Mouse (Mus musculus) embryonic facial prominence, embryonic 13.5 days (tissue): ENCODE measurements around the gene Polr2l. TPM values are rescaled to one million over a fixed set of nuclear protein-coding genes. Genes with fewer than 3 reads are reported as not detected.
A peak's percentile ranks its signal among the peaks of the same experiment; 100 is the strongest.

Source experiments
- ATAC-seq: fragments of 200-750 bp; cut with Nextera tagmentation; 2 replicates; pipeline ENCODE4 v1.8.0; 2017; ENCODE audit warnings: low read depth; ENCODE audit not compliant: insufficient number of reproducible peaks, insufficient read depth, low FRiP score, low TSS enrichment
- H3K27ac ChIP-seq: fragments of 300-500 bp; sonication (generic); 2 replicates; pipeline ENCODE4 v1.5.1; 2015; ENCODE audit warnings: moderate library complexity, mild to moderate bottlenecking, inconsistent platforms
- H3K27me3 ChIP-seq: fragments of 300-500 bp; sonication (generic); 2 replicates; pipeline ENCODE4 v1.6.1; 2015; ENCODE audit warnings: mild to moderate bottlenecking, inconsistent platforms
- H3K36me3 ChIP-seq: fragments of 300-500 bp; sonication (generic); 2 replicates; pipeline ENCODE4 v1.6.1; 2015; ENCODE audit warnings: mild to moderate bottlenecking, inconsistent platforms
- H3K4me1 ChIP-seq: fragments of 300-500 bp; sonication (generic); 2 replicates; pipeline ENCODE4 v1.6.1; 2015; ENCODE audit warnings: inconsistent platforms
- H3K4me2 ChIP-seq: fragments of 300-500 bp; sonication (generic); 2 replicates; pipeline ENCODE4 v1.6.1; 2015; ENCODE audit warnings: moderate library complexity, mild to moderate bottlenecking, inconsistent platforms
- H3K4me3 ChIP-seq: fragments of 300-500 bp; sonication (generic); 2 replicates; pipeline ENCODE4 v1.5.1; 2015; ENCODE audit warnings: mild to moderate bottlenecking, inconsistent platforms
- H3K9ac ChIP-seq: fragments of 300-500 bp; sonication (generic); 2 replicates; pipeline ENCODE4 v1.6.1; 2015; ENCODE audit warnings: mild to moderate bottlenecking, inconsistent platforms
- H3K9me3 ChIP-seq: fragments of 300-500 bp; sonication (generic); 2 replicates; pipeline ENCODE4 v1.6.1; 2016; ENCODE audit warnings: inconsistent platforms
- whole genome bisulfite sequencing: fragments of 180-500 bp; shearing (Covaris S2); methylation state at CpG from one replicate; pipeline ENCODE4 v1.1.7; 2015; ENCODE audit warnings: mixed read lengths; 5-methylcytosine and 5-hydroxymethylcytosine counted together
- polyA plus RNA-seq: library from polyadenylated mRNA; unstranded; fragments of >200 nt; fragmentation: Nextera tagmentation; extraction: Ambion mirVana; gene quantifications from 2 replicates; pipeline ENCODE4 v1.2.1, GENCODE M21; 2015

The Polr2l gene
- polyA plus RNA-seq, 1 experiment from 2014 or later = 70.3 TPM

DNA sequence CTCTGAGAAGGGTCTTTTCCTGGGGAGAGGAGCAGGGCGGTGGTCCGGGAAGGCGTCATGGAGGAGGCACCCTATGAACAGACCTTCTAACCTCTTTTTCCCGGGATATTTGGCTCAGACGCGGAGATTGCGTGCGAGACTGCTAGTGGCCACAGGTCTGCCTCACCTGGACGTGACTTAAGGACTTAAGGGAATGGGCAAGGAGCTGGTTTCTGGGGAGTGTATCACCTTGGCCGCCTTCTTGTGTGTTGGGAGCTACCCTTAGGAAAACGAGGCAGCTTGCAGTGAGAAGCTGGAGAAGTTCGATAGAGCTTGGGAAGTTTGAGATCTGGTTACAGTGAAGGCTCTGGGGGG is 850 bp upstream of the Polr2l start:
- no peaks in the 10 kb centered on the region for H3K9me3 ChIP-seq
- H3K9ac ChIP-seq = peak overlapping the region; percentile 82
- peak overlapping the region; percentile 86 for H3K4me2 ChIP-seq
- no peaks in the 10 kb centered on the region; the same call in 1 of the 2 replicates for H3K27me3 ChIP-seq
- H3K36me3 ChIP-seq = peaks cover 18% of the 10 kb centered on the region
- WGBS = 1% methylated on average over 12 of the region's 12 CpGs
- H3K27ac ChIP-seq = peak overlapping the region; percentile 90
- peaks cover 46% of the 10 kb centered on the region for H3K4me1 ChIP-seq
- peak overlapping the region; percentile 78 for H3K4me3 ChIP-seq
- ATAC-seq = no peak

- ATAC-seq = no peak
- H3K36me3 ChIP-seq = peaks cover 34% of the 10 kb centered on the region
- peak overlapping the region; percentile 78 for H3K4me3 ChIP-seq
- H3K27me3 ChIP-seq = no peaks in the 10 kb centered on the region
- no peak overlapping the region for H3K27ac ChIP-seq
- peak overlapping the region; percentile 82 for H3K9ac ChIP-seq
- WGBS = 10% methylated on average over 5 of the region's 5 CpGs
- H3K4me1 ChIP-seq = peaks cover 57% of the 10 kb centered on the region
- H3K9me3 ChIP-seq = no peaks in the 10 kb centered on the region
- peak overlapping the region; percentile 86 for H3K4me2 ChIP-seq
Measured at GRCm38 (mm10) chr7:141474160-141474559, 772 bp downstream of the Polr2l start.

DNA sequence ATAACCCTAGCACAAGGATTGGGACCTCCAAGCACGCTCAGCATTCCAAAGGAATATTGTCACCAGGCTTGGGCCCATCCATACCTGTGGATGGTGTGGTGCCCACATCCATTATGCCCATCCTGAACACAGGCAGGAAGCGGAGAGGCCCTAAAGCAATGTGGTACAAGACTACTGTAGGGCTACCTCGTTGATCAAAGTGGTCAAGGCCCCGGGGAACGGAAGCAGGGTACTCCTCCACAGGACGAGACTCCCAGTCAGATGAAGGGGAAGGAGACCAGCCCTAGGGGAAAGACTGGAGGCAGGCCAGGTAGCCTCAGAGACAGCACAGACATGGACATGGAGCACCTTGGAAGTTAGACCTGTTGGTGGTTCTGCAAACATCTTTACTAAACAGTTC is 2.2 kb downstream of the Polr2l start:
- no peak overlapping the region for H3K27ac ChIP-seq
- 86% methylated on average over 6 of the region's 6 CpGs for WGBS
- no peak overlapping the region for H3K4me2 ChIP-seq
- no peaks in the 10 kb centered on the region for H3K27me3 ChIP-seq
- H3K4me1 ChIP-seq = peaks cover 63% of the 10 kb centered on the region
- peaks cover 36% of the 10 kb centered on the region for H3K36me3 ChIP-seq
- H3K9ac ChIP-seq = peak overlapping the region; percentile 32; the same call in 1 of the 2 replicates
- no peak for ATAC-seq
- no peak overlapping the region for H3K4me3 ChIP-seq
- no peaks in the 10 kb centered on the region for H3K9me3 ChIP-seq

DNA sequence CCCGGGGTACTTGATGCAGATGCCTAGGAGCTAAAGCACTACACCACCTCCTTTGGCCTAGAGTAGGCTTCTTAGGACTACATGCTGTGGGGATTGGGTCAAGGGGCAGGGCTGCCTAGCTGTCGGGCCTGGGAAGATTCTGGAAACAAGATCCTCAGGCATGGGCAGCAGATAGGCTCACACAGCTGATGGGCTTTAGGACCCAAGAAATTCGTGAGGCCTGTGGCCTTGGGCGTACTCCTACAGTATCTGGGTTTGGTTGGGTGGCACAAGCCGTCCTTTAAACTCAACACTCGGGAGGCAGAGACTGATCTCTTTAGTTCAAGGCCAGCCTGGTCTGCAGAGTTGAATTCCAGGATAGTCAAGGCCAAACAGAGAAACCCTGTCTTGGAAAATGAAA is 2.7 kb downstream of the Polr2l start:
- Histone ChIP-seq H3K36me3 (peaks cover 36% of the 10 kb centered on the region), H3K9me3 (no peaks in the 10 kb centered on the region), H3K27me3 (no peaks in the 10 kb centered on the region), H3K27ac (no peak overlapping the region), H3K4me2 (no peak overlapping the region), H3K9ac (no peak overlapping the region), H3K4me1 (peaks cover 57% of the 10 kb centered on the region), H3K4me3 (no peak overlapping the region)
- WGBS = 77% methylated on average over 6 of the region's 6 CpGs
- ATAC-seq = no peak

DNA sequence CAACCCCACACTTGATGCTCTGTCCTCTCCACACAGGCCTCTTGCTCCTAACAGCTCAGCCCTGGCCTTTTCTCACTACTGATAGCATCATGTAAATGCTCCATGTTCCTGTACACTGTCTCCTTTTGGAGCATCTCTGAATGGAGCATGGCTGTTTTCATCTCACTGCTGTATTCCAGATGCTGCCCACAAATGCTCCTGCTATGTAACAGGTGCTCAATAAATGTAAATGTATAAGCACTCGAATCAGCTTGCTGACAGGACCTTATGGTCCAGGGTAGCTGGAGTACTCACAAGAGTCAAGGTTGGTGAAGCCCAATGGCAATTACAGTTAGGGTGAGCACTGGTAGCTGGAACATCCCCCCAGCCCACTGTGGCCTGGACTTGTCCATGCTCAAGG is 3.7 kb downstream of the Polr2l start:
- Histone ChIP-seq H3K27me3 (peaks cover 5% of the 10 kb centered on the region), H3K27ac (no peak overlapping the region), H3K4me3 (no peak overlapping the region), H3K4me1 (peaks cover 56% of the 10 kb centered on the region), H3K9ac (no peak overlapping the region), H3K36me3 (peaks cover 36% of the 10 kb centered on the region), H3K9me3 (no peaks in the 10 kb centered on the region), H3K4me2 (no peak overlapping the region)
- WGBS = 92% methylated on average over 1 of the region's 1 CpGs
- ATAC-seq = no peak

DNA sequence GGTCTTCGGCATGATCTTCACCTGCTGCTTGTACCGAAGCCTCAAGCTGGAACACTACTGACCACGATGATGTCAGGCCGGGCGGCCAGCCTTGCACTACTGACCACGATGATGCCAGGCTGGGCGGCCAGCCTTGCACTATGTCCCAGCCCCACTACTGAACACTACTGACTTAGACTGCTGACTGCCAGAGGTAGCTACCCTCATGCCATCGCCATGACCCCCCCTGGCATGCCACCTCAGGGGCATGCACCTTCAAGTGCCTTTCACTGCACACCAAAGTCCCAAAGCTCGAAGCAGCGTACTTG is 4.3 kb downstream of the Polr2l start:
- Histone ChIP-seq H3K4me3 (no peak overlapping the region), H3K4me1 (peaks cover 55% of the 10 kb centered on the region), H3K9ac (no peak overlapping the region), H3K9me3 (no peaks in the 10 kb centered on the region), H3K27me3 (peaks cover 12% of the 10 kb centered on the region), H3K27ac (no peak overlapping the region), H3K4me2 (no peak overlapping the region), H3K36me3 (peaks cover 36% of the 10 kb centered on the region)
- ATAC-seq = no peak
- 94% methylated on average over 10 of the region's 10 CpGs for WGBS

DNA sequence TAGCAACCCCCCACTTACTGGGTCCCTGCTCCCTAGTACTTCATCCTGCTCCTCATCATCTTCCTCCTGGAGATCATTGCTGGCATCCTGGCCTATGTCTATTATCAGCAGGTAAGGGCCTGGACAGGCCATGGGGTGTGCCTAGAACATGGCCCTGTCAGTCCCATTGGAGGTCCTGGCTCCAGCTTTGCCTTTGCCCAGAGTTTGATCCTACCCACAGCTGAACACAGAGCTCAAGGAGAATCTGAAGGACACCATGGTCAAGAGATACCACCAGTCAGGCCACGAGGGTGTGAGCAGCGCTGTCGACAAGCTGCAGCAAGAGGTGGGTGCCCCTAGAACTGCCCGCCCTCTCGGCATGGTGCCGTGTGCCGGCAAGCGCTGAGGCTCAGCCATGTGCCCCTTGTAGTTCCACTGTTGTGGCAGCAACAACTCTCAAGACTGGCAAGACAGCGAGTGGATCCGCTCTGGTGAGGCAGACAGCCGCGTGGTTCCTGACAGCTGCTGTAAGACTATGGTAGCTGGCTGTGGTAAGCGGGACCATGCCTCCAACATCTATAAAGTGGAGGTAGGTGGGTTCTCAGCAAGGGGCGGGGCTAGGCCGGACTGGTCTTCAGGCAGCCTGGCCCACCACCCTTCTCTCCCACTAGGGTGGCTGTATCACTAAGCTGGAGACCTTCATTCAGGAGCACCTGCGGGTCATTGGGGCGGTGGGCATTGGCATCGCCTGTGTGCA is 4.9 kb downstream of the Polr2l start:
- Histone ChIP-seq H3K9me3 (no peaks in the 10 kb centered on the region), H3K36me3 (peaks cover 36% of the 10 kb centered on the region), H3K4me2 (peak overlapping the region; percentile 75), H3K4me3 (no peak overlapping the region), H3K4me1 (peaks cover 58% of the 10 kb centered on the region), H3K27ac (no peak overlapping the region), H3K27me3 (peaks cover 17% of the 10 kb centered on the region), H3K9ac (0 out of 2 replicates have a peak overlapping the region, but pooled peaks have one; percentile 85)
- 93% methylated on average over 18 of the region's 18 CpGs for WGBS
- ATAC-seq = no peak

GRCm38 (mm10) chr7:141469352-141469751 is 5.6 kb downstream of the Polr2l start:
- ATAC-seq = no peak
- 80% methylated on average over 6 of the region's 6 CpGs for WGBS
- Histone ChIP-seq H3K4me2 (peak overlapping the region; percentile 75), H3K4me1 (peaks cover 64% of the 10 kb centered on the region), H3K36me3 (peaks cover 36% of the 10 kb centered on the region), H3K27ac (peak overlapping the region; percentile 84), H3K4me3 (peak overlapping the region; percentile 70), H3K27me3 (peaks cover 24% of the 10 kb centered on the region), H3K9ac (peak overlapping the region; percentile 85), H3K9me3 (no peaks in the 10 kb centered on the region)

DNA sequence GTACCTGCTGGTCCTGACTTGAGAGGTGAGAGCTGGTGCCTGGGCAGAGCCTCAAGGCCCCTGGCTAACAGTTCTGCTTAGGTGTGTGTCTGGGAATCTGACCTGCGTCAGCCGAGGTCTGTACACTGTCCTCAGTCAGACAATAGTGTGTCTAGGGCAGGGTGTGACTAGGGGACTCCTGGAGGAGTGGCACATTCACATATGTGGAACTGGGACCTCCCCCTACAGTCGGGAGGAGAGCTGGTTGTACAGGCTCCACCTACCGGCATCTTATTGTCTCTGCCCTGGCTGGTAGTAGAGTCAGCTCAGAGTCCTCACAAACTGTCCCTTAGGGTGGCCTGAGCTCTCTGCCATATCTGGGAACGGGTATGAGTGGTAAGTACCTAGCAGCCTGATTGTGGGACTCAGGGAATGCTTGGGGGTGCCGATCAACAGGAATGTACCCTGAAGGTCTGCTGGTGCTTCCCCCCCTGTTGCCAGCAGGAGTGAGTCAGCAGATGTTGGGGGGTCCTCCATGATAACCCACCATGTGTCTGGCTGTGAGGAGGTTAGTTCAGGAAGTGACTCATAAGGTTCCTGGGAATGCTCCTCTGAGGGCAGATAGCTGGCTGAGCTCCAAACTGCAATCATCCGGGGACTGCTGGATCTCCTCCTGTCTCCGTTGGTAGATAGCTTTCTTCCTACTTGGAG is 6.3 kb downstream of the Polr2l start:
- peaks cover 61% of the 10 kb centered on the region for H3K4me1 ChIP-seq

GRCm38 (mm10) chr7:141468164-141468521 is 6.8 kb downstream of the Polr2l start:
- ATAC-seq = no peak
- WGBS = 14% methylated on average over 5 of the region's 5 CpGs
- Histone ChIP-seq H3K9me3 (no peaks in the 10 kb centered on the region), H3K27me3 (peaks cover 36% of the 10 kb centered on the region), H3K4me1 (peaks cover 56% of the 10 kb centered on the region), H3K4me2 (peak overlapping the region; percentile 75), H3K27ac (peak overlapping the region; percentile 84), H3K4me3 (peak overlapping the region; percentile 70), H3K36me3 (peaks cover 36% of the 10 kb centered on the region), H3K9ac (peak overlapping the region; percentile 85)

More for the DNA sequence above, 6.3 kb downstream of the Polr2l start:
- Histone ChIP-seq H3K36me3 (peaks cover 36% of the 10 kb centered on the region), H3K9me3 (no peaks in the 10 kb centered on the region), H3K27ac (peak overlapping the region; percentile 84), H3K4me2 (peak overlapping the region; percentile 75), H3K9ac (peak overlapping the region; percentile 85), H3K27me3 (peaks cover 31% of the 10 kb centered on the region), H3K4me3 (peak overlapping the region; percentile 70)
- WGBS = 6% methylated on average over 8 of the region's 8 CpGs
- ATAC-seq = peak; percentile 46

DNA sequence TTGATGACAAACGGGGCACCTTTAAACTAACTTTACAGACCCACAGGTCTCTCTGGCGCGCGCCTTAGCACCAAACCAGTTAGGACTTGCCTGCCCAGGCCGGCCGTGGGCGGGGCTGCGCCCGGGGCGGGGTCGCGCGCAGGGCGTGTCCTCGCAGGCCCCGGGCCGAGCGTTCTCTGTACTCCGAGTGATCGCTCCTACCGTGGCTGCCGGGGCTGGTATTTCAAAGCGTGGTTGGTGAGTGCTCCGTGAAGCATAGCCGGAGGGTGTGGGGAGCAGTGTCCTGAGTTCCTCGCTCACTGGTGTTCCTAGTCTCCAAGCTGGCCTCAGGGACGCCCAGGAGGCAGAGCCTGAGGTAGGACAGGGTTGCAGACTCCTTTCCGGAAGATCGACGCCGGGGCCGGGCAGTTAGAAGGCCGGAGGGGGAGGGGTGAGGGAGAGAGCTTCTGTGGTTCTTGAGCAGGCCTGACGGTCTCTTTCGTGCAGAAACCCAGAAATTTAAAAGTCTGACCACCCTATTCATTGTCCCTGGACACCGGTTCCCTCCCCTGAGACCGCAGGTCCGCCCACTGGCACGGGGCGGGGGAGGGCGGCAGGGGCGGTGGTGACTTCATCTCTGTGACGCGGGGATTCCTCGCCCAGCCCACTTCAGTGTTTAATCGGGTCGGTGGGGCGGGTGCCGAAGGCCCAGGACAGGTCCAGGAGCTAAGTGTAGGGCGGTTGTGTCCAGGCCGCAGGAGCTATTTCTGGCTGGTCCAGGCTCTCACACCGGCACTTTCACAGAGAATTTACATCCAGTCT is 7.5 kb downstream of the Polr2l start, which contains the start of gene Cd151:
Gene Cd151, plus strand, starts transcription at position 163 of the 801 bp plus-strand sequence.
- Histone ChIP-seq H3K36me3 (peaks cover 31% of the 10 kb centered on the region), H3K9me3 (no peaks in the 10 kb centered on the region), H3K9ac (peak within 1 kb of the TSS; percentile 85), H3K4me1 (peaks cover 57% of the 10 kb centered on the region), H3K27ac (peak within 1 kb of the TSS; percentile 84), H3K4me3 (peak within 1 kb of the TSS; percentile 70), H3K4me2 (peak within 1 kb of the TSS; percentile 75), H3K27me3 (peaks cover 43% of the 10 kb centered on the region)
- ATAC-seq = peak; percentile 76
- WGBS = under 1% methylated on average over 52 of the region's 52 CpGs
